Mouse (Mus musculus) hindbrain, embryonic 16.5 days (tissue): Measurements from ENCODE around the gene Casq2. TPM values are rescaled to one million over a fixed set of nuclear protein-coding genes. Genes with fewer than 3 reads are reported as not detected.

Source experiments
- ATAC-seq: fragments of 200-750 bp; cut with Nextera tagmentation; 2 replicates; pipeline ENCODE4 v1.8.0; 2017; ENCODE audit warnings: moderate TSS enrichment, moderate library complexity
- H3K27ac ChIP-seq: fragments of 300-500 bp; sonication (generic); 2 replicates; pipeline ENCODE4 v1.5.1; 2014; ENCODE audit warnings: low read depth, mild to moderate bottlenecking, control low read depth, low read length, moderate library complexity
- H3K27me3 ChIP-seq: fragments of 300-500 bp; sonication (generic); replicated peaks from 2 replicates; pipeline ENCODE4 v1.6.1; 2014; ENCODE audit warnings: low read length; ENCODE audit not compliant: control insufficient read depth, insufficient read depth
- H3K36me3 ChIP-seq: fragments of 300-500 bp; sonication (generic); 2 replicates; pipeline ENCODE4 v1.6.1; 2014; ENCODE audit warnings: mild to moderate bottlenecking, low read length, moderate library complexity, mixed read lengths; ENCODE audit not compliant: control insufficient read depth, insufficient read depth
- H3K4me1 ChIP-seq: fragments of 300-500 bp; sonication (generic); 2 replicates; pipeline ENCODE4 v1.6.1; 2014; ENCODE audit warnings: low read depth, low read length; ENCODE audit not compliant: control insufficient read depth, insufficient read depth
- H3K4me2 ChIP-seq: fragments of 300-500 bp; sonication (generic); 2 replicates; pipeline ENCODE4 v1.6.1; 2014; ENCODE audit warnings: mild to moderate bottlenecking, low read length, control low read depth, moderate library complexity
- H3K4me3 ChIP-seq: fragments of 300-500 bp; sonication (generic); 2 replicates; pipeline ENCODE4 v1.5.1; 2014; ENCODE audit warnings: mild to moderate bottlenecking, low read length, control low read depth, moderate library complexity
- H3K9ac ChIP-seq: fragments of 300-500 bp; sonication (generic); 2 replicates; pipeline ENCODE4 v1.6.1; 2014; ENCODE audit warnings: low read depth, mild to moderate bottlenecking, control low read depth, low read length, moderate library complexity
- H3K9me3 ChIP-seq: fragments of 300-500 bp; sonication (generic); 2 replicates; pipeline ENCODE4 v1.6.1; 2014; ENCODE audit warnings: mild to moderate bottlenecking, low read length, moderate library complexity; ENCODE audit not compliant: control insufficient read depth
- WGBS: fragments of 180-500 bp; shearing (Covaris S2); extraction: QIAGEN DNeasy Blood & Tissue Kit; methylation state at CpG from one replicate; pipeline ENCODE4 v1.1.7; 2014; 5-methylcytosine and 5-hydroxymethylcytosine counted together
- polyA plus RNA-seq: library from polyadenylated mRNA; unstranded; fragments of >200 nt; fragmentation: Nextera tagmentation; extraction: Ambion mirVana; gene quantifications from 2 replicates; pipeline ENCODE4 v1.2.1, GENCODE M21; 2015

Casq2 gene
- polyA plus RNA-seq, 1 experiment from 2014 or later, result 0.76 TPM

DNA sequence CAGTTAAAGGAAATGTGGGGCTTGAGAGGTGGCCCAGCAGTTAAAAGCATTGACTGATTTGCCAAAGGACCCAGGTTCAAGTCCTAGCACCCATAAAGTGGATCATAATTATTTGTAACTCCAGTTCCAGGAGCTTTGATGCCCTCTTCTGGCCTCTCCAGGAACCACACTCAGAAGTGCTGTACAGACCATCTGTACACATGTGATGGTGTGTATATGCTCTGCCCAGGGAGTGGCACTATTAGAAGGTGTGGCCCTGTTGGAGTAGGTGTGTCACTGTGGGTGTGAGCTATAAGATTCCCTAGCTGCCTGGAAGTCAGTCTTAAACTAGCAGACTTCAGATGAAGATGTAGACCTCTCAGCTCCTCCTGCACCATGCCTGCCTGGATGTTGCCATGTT is 34.7 kb downstream of the Casq2 start:
- Histone ChIP-seq H3K4me2 (no peak overlapping the region), H3K27me3 (no peaks in the 10 kb centered on the region), H3K36me3 (no peaks in the 10 kb centered on the region), H3K4me3 (no peak overlapping the region), H3K27ac (no peak overlapping the region), H3K4me1 (no peaks in the 10 kb centered on the region), H3K9ac (no peak overlapping the region), H3K9me3 (no peaks in the 10 kb centered on the region)
- no peak for ATAC-seq

- H3K9ac ChIP-seq, result no peak overlapping the region
- H3K36me3 ChIP-seq, result no peaks in the 10 kb centered on the region
- WGBS, result 71% methylated on average over 7 of the region's 7 CpGs
- no peaks in the 10 kb centered on the region for H3K9me3 ChIP-seq
- no peak for ATAC-seq
- no peak overlapping the region for H3K4me2 ChIP-seq
- H3K27ac ChIP-seq, result no peak overlapping the region
- no peak overlapping the region for H3K4me3 ChIP-seq
- no peaks in the 10 kb centered on the region for H3K27me3 ChIP-seq
- no peaks in the 10 kb centered on the region for H3K4me1 ChIP-seq
Observed at GRCm38 (mm10) chr3:102122046-102122445, 35.8 kb downstream of the Casq2 start.

- WGBS, result 76% methylated on average over 6 of the region's 6 CpGs
- Histone ChIP-seq H3K4me1 (no peaks in the 10 kb centered on the region), H3K27ac (no peak overlapping the region), H3K4me3 (no peak overlapping the region), H3K27me3 (no peaks in the 10 kb centered on the region), H3K4me2 (no peak overlapping the region), H3K36me3 (no peaks in the 10 kb centered on the region), H3K9me3 (no peaks in the 10 kb centered on the region), H3K9ac (no peak overlapping the region)
- no peak for ATAC-seq
Observed at GRCm38 (mm10) chr3:102123654-102124053, 37.4 kb downstream of the Casq2 start.

DNA sequence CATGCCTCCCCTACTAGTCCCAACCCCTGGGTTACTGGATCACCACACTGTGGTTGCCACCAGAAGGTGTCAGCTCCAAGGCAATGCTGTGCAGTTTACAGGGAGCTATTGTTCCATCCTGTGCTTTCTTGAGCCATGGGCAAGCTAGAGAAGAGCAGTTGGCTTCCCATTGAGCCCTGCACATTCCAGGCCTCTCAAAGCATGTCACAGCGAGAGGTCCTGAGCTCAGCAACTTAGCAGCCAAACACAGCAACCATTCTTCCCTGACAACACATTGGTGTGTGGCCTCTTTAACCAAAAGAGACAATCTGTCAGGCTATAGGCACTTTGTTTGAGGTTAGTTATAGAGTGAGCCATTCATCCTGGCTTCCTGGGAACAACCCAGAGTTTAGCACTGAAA is 39.3 kb downstream of the Casq2 start:
- no peaks in the 10 kb centered on the region for H3K4me1 ChIP-seq
- H3K4me3 ChIP-seq, result no peak overlapping the region
- 17% methylated on average over 1 of the region's 1 CpGs for WGBS
- ATAC-seq, result 0 out of 2 replicates have a peak, but pooled peaks have one; percentile 34
- no peaks in the 10 kb centered on the region for H3K9me3 ChIP-seq
- no peak overlapping the region for H3K27ac ChIP-seq
- H3K9ac ChIP-seq, result no peak overlapping the region
- H3K4me2 ChIP-seq, result no peak overlapping the region
- H3K27me3 ChIP-seq, result no peaks in the 10 kb centered on the region
- no peaks in the 10 kb centered on the region for H3K36me3 ChIP-seq

- Histone ChIP-seq H3K27ac (no peak overlapping the region), H3K27me3 (no peaks in the 10 kb centered on the region), H3K4me3 (no peak overlapping the region), H3K4me1 (no peaks in the 10 kb centered on the region), H3K9ac (no peak overlapping the region), H3K4me2 (no peak overlapping the region), H3K36me3 (no peaks in the 10 kb centered on the region), H3K9me3 (no peaks in the 10 kb centered on the region)
- WGBS, result 92% methylated on average over 2 of the region's 2 CpGs
- no peak for ATAC-seq
Observed at GRCm38 (mm10) chr3:102127114-102127513, 40.9 kb downstream of the Casq2 start.

GRCm38 (mm10) chr3:102128242-102128641 is 42.0 kb downstream of the Casq2 start:
- Histone ChIP-seq H3K36me3 (no peaks in the 10 kb centered on the region), H3K27me3 (no peaks in the 10 kb centered on the region), H3K4me1 (no peaks in the 10 kb centered on the region), H3K4me2 (no peak overlapping the region), H3K4me3 (no peak overlapping the region), H3K9me3 (no peaks in the 10 kb centered on the region), H3K27ac (no peak overlapping the region), H3K9ac (no peak overlapping the region)
- 91% methylated on average over 2 of the region's 2 CpGs for WGBS
- ATAC-seq, result no peak

- H3K4me1 ChIP-seq, result peaks cover 1% of the 10 kb centered on the region; the same call in 1 of the 2 replicates
- H3K36me3 ChIP-seq, result no peaks in the 10 kb centered on the region
- no peak overlapping the region for H3K27ac ChIP-seq
- no peak overlapping the region for H3K4me3 ChIP-seq
- 67% methylated on average over 6 of the region's 6 CpGs for WGBS
- no peak overlapping the region for H3K4me2 ChIP-seq
- no peaks in the 10 kb centered on the region for H3K27me3 ChIP-seq
- no peak for ATAC-seq
- H3K9ac ChIP-seq, result no peak overlapping the region
- H3K9me3 ChIP-seq, result no peaks in the 10 kb centered on the region
Observed at GRCm38 (mm10) chr3:102130478-102130877, 44.3 kb downstream of the Casq2 start.

DNA sequence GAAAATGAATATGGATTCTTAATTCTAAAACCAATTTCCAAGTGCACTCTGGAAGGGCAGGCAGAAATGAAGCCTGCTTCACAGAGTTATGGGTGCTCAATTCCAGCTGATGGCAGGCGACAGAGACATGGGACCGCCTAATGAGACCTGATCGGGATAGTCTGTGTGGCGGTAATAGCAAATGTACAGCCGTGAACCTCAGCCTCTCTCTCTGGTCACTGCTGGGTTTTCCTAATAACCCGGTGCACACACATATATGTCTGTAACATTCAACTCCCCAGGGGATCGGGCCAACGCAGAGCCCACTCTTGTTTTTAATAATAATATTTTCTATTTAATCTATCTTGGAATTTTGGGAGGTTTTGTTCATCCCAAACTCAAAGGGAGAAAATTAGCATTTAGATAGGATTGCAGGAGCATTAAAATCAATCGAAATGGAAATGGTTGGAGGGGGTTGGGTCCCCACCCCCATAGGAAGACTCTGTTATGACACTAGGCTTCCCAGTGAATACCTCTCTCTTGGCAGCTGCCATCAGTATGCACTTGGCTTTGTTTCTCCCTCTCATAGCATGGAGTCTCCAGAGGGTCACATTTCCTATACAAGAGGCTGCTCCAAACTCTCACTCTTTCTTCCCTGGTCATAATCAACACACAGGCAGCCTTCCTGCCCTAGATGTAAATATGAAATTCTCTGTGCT is 45.6 kb downstream of the Casq2 start:
- Histone ChIP-seq H3K9me3 (no peaks in the 10 kb centered on the region), H3K4me2 (no peak overlapping the region), H3K4me1 (peaks cover 2% of the 10 kb centered on the region; the same call in 1 of the 2 replicates), H3K9ac (no peak overlapping the region), H3K36me3 (no peaks in the 10 kb centered on the region), H3K4me3 (no peak overlapping the region), H3K27ac (no peak overlapping the region), H3K27me3 (no peaks in the 10 kb centered on the region)
- 82% methylated on average over 9 of the region's 9 CpGs for WGBS
- ATAC-seq, result peak; percentile 48; the same call in 1 of the 2 replicates

DNA sequence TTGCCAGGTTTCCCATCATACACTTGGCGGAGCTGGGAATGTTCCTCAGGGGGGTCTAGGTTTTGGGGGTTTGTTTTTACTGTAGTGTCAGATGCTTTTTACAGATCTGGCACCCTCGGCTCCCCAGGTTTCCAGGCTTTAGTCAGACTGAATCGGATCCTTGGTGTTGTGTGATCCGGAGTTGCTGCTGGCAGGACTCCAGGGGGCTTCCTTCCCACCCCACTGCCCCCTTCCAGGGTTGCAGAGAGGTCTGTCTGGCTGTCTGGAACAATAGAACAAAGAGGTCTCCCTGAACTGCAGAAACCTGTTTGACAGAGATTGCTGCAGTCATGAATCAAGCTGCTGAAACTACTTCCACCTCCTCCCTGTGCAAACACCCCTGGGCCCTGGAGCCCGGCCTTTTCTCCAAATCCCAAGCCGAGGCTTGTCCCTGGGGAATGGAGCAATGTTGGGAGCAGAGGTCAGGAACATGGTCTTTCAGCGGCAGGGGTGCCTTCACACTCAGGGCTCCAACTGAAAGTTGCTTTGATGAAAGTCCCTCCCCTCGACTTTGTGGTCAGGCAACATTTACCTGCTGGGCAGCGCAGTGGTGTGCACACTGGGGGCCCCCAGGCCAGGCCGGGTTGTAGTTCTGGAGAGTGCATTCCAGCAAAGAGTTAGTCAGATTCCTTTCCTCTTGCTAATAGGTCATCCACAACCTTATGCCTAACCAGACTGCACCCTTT is 49.3 kb downstream of the Casq2 start:
- Histone ChIP-seq H3K9ac (no peak overlapping the region), H3K4me1 (peaks cover 6% of the 10 kb centered on the region; the same call in 1 of the 2 replicates), H3K9me3 (no peaks in the 10 kb centered on the region), H3K27me3 (no peaks in the 10 kb centered on the region), H3K27ac (no peak overlapping the region), H3K4me2 (no peak overlapping the region), H3K4me3 (no peak overlapping the region), H3K36me3 (no peaks in the 10 kb centered on the region)
- ATAC-seq, result no peak
- 21% methylated on average over 10 of the region's 10 CpGs for WGBS
